Mouse (Mus musculus) liver, embryonic 16.5 days (tissue): ENCODE results near the gene Amer1. TPM values are rescaled to one million over a fixed set of nuclear protein-coding genes. Genes with fewer than 3 reads are reported as not detected.

ENCODE experiments used
- ATAC-seq: fragments of 200-750 bp; cut with Nextera tagmentation; 2 replicates; pipeline ENCODE4 v1.8.0; 2017; ENCODE audit warnings: low read depth, mild to moderate bottlenecking, moderate number of reproducible peaks, moderate library complexity
- H3K27ac ChIP-seq: fragments of 300-500 bp; sonication (generic); 2 replicates; pipeline ENCODE4 v1.5.1; 2014; ENCODE audit warnings: mild to moderate bottlenecking, low read length
- H3K27me3 ChIP-seq: fragments of 300-500 bp; sonication (generic); 2 replicates; pipeline ENCODE4 v1.6.1; 2014; ENCODE audit warnings: low read depth, low read length, mixed read lengths; ENCODE audit not compliant: control insufficient read depth, insufficient read depth
- H3K36me3 ChIP-seq: fragments of 300-500 bp; sonication (generic); 2 replicates; pipeline ENCODE4 v1.6.1; 2014; ENCODE audit warnings: mild to moderate bottlenecking; ENCODE audit not compliant: control insufficient read depth, insufficient read depth
- H3K4me1 ChIP-seq: fragments of 300-500 bp; sonication (generic); 2 replicates; pipeline ENCODE4 v1.6.1; 2014; ENCODE audit warnings: low read depth, low read length, mixed read lengths; ENCODE audit not compliant: control insufficient read depth
- H3K4me2 ChIP-seq: fragments of 300-500 bp; sonication (generic); 2 replicates; pipeline ENCODE4 v1.6.1; 2014; ENCODE audit warnings: low read depth, low read length, mixed read lengths
- H3K4me3 ChIP-seq: fragments of 300-500 bp; sonication (generic); 2 replicates; pipeline ENCODE4 v1.5.1; 2014; ENCODE audit warnings: low read depth, mild to moderate bottlenecking, low read length
- H3K9ac ChIP-seq: fragments of 300-500 bp; sonication (generic); 2 replicates; pipeline ENCODE4 v1.6.1; 2014; ENCODE audit warnings: low read depth, low read length
- H3K9me3 ChIP-seq: fragments of 300-500 bp; sonication (generic); replicated peaks from 2 replicates; pipeline ENCODE4 v1.6.1; 2016; ENCODE audit warnings: low read length; ENCODE audit not compliant: control insufficient read depth
- WGBS: fragments of 180-500 bp; shearing (Covaris S2); extraction: QIAGEN DNeasy Blood & Tissue Kit; methylation state at CpG from one replicate; pipeline ENCODE4 v1.1.7; 2014; ENCODE audit not compliant: insufficient replicate concordance; 5-methylcytosine and 5-hydroxymethylcytosine counted together
- polyA plus RNA-seq: library from polyadenylated mRNA; unstranded; fragments of >200 nt; fragmentation: Nextera tagmentation; extraction: Ambion mirVana; gene quantifications from 2 replicates; pipeline ENCODE4 v1.2.1, GENCODE M21; 2015

Gene Amer1
- polyA plus RNA-seq, 1 experiment from 2014 or later = 1.7 TPM

DNA sequence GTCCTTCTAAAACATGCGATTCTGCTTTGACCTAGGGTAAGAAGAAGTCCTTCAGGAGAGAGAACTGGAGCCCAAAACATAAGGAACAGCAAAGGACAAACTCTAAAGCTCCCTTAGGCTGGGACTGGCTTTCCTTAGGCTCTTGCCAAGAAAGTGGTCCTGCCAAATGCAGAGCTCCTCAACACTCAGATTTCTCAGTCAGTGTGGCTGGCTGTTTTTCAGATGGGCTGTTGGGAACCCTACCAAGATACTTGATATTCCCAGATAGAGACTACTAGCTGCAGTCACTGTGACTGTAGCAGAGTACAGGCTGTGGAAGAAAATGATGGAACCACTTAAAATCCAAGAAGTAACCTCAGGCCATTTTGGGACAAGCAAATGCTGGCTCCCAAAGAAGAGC is 7.4 kb downstream of the Amer1 start:
- no peaks in the 10 kb centered on the region for H3K4me1 ChIP-seq
- no peak for ATAC-seq
- H3K4me3 ChIP-seq = no peak overlapping the region
- H3K4me2 ChIP-seq = no peak overlapping the region
- no peak overlapping the region for H3K9ac ChIP-seq
- no peak overlapping the region for H3K27ac ChIP-seq
- no peaks in the 10 kb centered on the region for H3K27me3 ChIP-seq
- H3K36me3 ChIP-seq = no peaks in the 10 kb centered on the region
- no peaks in the 10 kb centered on the region for H3K9me3 ChIP-seq
- WGBS = 76% methylated on average over 1 of the region's 1 CpGs

DNA sequence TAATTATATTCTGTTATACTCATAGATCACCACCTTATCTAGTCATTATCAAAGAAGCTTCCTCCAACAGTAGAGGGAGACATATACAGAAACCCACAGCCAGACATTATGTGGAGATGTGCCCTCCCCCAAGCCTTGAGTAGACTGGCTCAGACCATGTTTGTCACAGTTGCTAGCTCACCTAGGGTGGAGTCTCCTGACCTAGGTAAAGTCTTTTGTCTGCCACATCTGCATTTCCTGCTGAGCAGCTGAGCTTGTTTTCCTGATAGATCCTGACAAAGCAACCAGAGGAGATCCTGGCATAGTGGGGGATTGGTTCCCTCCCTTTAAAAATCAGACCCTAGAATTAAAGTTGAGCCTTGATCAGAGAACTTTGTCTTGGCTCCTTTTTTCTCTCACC is 71.6 kb downstream of the Amer1 start:
- H3K4me1 ChIP-seq = no peaks in the 10 kb centered on the region
- H3K4me2 ChIP-seq = no peak overlapping the region
- H3K4me3 ChIP-seq = no peak overlapping the region
- H3K9ac ChIP-seq = no peak overlapping the region
- no peaks in the 10 kb centered on the region for H3K9me3 ChIP-seq
- no peaks in the 10 kb centered on the region for H3K27me3 ChIP-seq
- no peaks in the 10 kb centered on the region for H3K36me3 ChIP-seq
- no peak overlapping the region for H3K27ac ChIP-seq
- no peak for ATAC-seq

Other genes starting within 250 kb of the Amer1 start
- 1.2 and 1.8 TPM in 2 replicates for gene Arhgef9, start 248.0 kb downstream of the Amer1 start, polyA plus RNA-seq
- 0.26 and 0.37 TPM in 2 replicates for gene Asb12, start 113.1 kb upstream of the Amer1 start, polyA plus RNA-seq
- not detected in 2 replicates for gene Pfn5, start 113.2 kb upstream of the Amer1 start, polyA plus RNA-seq
- 1.2 and 1.3 TPM in 2 replicates for gene Zc4h2, start 213.6 kb upstream of the Amer1 start, polyA plus RNA-seq